Comparison of ENCODE assay signal across 9 mouse cellular contexts in genomic region chr12:108334529-108334928, GRCm38 (mm10). TPM values are rescaled to one million over a fixed set of nuclear protein-coding genes. Genes with fewer than 3 reads are reported as not detected.
DNase-seq lines count a peak whose midpoint lies in the region; ATAC-seq and TF ChIP-seq lines count a peak whose summit lies in the region.
"Had no signal": no experiment of that assay in that cellular context is flagged by ENCODE, and none has a peak within 500 bp of the region (broad histone marks: within the 10 kb centered on the region; RNA-seq: fewer than 3 reads in every experiment).

No protein-coding gene starts in this region.

- DNase-seq in gastrocnemius, adult 2 months: peak; percentile 44
- DNase-seq in gastrocnemius, adult 8-10 months (ENCODE audit: low spot score in 2 of 2): no peak
- no peak for DNase-seq in forebrain, embryonic 10.5 days (ENCODE audit: extremely low spot score, low spot score)
- DNase-seq in kidney, postnatal 0 days (ENCODE audit: low spot score): peak; percentile 29
- no peak for DNase-seq in adrenal gland, postnatal 25 days
- DNase-seq in ovary, postnatal 10 days (ENCODE audit: low spot score): no peak

- peaks cover 23% of the 10 kb centered on the region for H3K4me1 ChIP-seq in E14TG2a.4 (replicated peaks; ENCODE audit: low read depth, low read length)
- H3K4me1 ChIP-seq in forebrain, embryonic 10.5 days: peaks cover 66% of the 10 kb centered on the region
- H3K4me1 ChIP-seq in kidney, postnatal 0 days (replicated peaks; ENCODE audit: insufficient read depth, low read length): 0 out of 2 replicates have a peak, but pooled peaks cover 8% of the 10 kb centered on the region
- peaks cover 16% of the 10 kb centered on the region for H3K4me1 ChIP-seq in midbrain, embryonic 15.5 days

- H3K4me3 ChIP-seq in gastrocnemius, adult 2 months: peak overlapping the region; percentile 80
- peak overlapping the region; percentile 81 for H3K4me3 ChIP-seq in E14TG2a.4 (replicated peaks; ENCODE audit: low read length)
- peak overlapping the region; percentile 75 for H3K4me3 ChIP-seq in forebrain, embryonic 10.5 days
- H3K4me3 ChIP-seq in kidney, postnatal 0 days (replicated peaks; ENCODE audit: low read depth, low read length): peak overlapping the region; percentile 63
- peak overlapping the region; percentile 76 for H3K4me3 ChIP-seq in midbrain, embryonic 15.5 days

- no peak for TF ChIP-seq CTCF in gastrocnemius, adult 2 months (IDR thresholded peaks at IDR 0.05)
- no peak for TF ChIP-seq CTCF in E14TG2a.4 (conservative IDR thresholded peaks at IDR 0.05; ENCODE audit: low read length)
- no peak for TF ChIP-seq CTCF in kidney, postnatal 0 days (IDR thresholded peaks at IDR 0.05; ENCODE audit: low read depth)

- ATAC-seq in kidney, postnatal 0 days (replicated peaks; ENCODE audit: low FRiP score, low read depth): no peak; the same call in 1 of the 2 replicates
- ATAC-seq in midbrain, embryonic 15.5 days (replicated peaks): no peak

- H3K4me2 ChIP-seq in kidney, postnatal 0 days (ENCODE audit: low read length): peak overlapping the region; percentile 100
- H3K4me2 ChIP-seq in midbrain, embryonic 15.5 days: peak overlapping the region; percentile 99

- 2% methylated on average over 32 of the region's 32 CpGs for WGBS in forebrain, embryonic 10.5 days
- WGBS in kidney, postnatal 0 days: 1% methylated on average over 32 of the region's 32 CpGs
- 1% methylated on average over 32 of the region's 32 CpGs for WGBS in midbrain, embryonic 15.5 days

- H3K36me3 ChIP-seq in E14TG2a.4 (ENCODE audit: insufficient read depth, low read length): no peaks in the 10 kb centered on the region
- no peaks in the 10 kb centered on the region for H3K36me3 ChIP-seq in forebrain, embryonic 10.5 days (replicated peaks)
- H3K36me3 ChIP-seq in kidney, postnatal 0 days (ENCODE audit: insufficient read depth, low read length): no peaks in the 10 kb centered on the region
- H3K36me3 ChIP-seq in midbrain, embryonic 15.5 days (replicated peaks): no peaks in the 10 kb centered on the region

- peak overlapping the region; percentile 64 for H3K27ac ChIP-seq in gastrocnemius, adult 2 months
- H3K27ac ChIP-seq in forebrain, embryonic 10.5 days: peak overlapping the region; percentile 76
- H3K27ac ChIP-seq in kidney, postnatal 0 days: no peak overlapping the region
- peak overlapping the region; percentile 78 for H3K27ac ChIP-seq in midbrain, embryonic 15.5 days

- intact Hi-C loops in gastrocnemius, adult 2 months (cut with DNase I): no loop called here

- H3K9ac ChIP-seq in kidney, postnatal 0 days (ENCODE audit: low read depth, low read length): peak overlapping the region; percentile 65; the same call in 1 of the 2 replicates
- peak overlapping the region; percentile 67 for H3K9ac ChIP-seq in midbrain, embryonic 15.5 days

- H3K9me3 ChIP-seq in E14TG2a.4 (ENCODE audit: low read length): no peaks in the 10 kb centered on the region
- no peaks in the 10 kb centered on the region for H3K9me3 ChIP-seq in forebrain, embryonic 10.5 days
- no peaks in the 10 kb centered on the region for H3K9me3 ChIP-seq in kidney, postnatal 0 days (replicated peaks; ENCODE audit: low read length)
- no peaks in the 10 kb centered on the region for H3K9me3 ChIP-seq in midbrain, embryonic 15.5 days

- peaks cover 85% of the 10 kb centered on the region for H3K27me3 ChIP-seq in E14TG2a.4 (ENCODE audit: insufficient read depth, low read length)
- H3K27me3 ChIP-seq in forebrain, embryonic 10.5 days (ENCODE audit: poor library complexity, severe bottlenecking): peaks cover 68% of the 10 kb centered on the region
- H3K27me3 ChIP-seq in kidney, postnatal 0 days (ENCODE audit: insufficient read depth, low read length): 0 out of 2 replicates have a peak, but pooled peaks cover 3% of the 10 kb centered on the region
- no peaks in the 10 kb centered on the region for H3K27me3 ChIP-seq in midbrain, embryonic 15.5 days (replicated peaks)

RNA-seq across cellular contexts. Expression of gene Cyp46a1, which starts 0.3 kb away (rescaled TPM):
- under 1 TPM; 0.10 to 0.25 TPM for total RNA-seq in gastrocnemius, adult 2 months (2021)
- under 1 TPM; 0.13 to 0.44 (median 0.19) TPM for total RNA-seq in gastrocnemius, adult 8-10 months (2022)
- 19.4 and 20.1 TPM in 2 replicates for polyA plus RNA-seq in forebrain, embryonic 10.5 days (2016; fragmentation: Nextera tagmentation; extraction: Ambion mirVana)
- polyA plus RNA-seq in kidney, postnatal 0 days (2015; fragmentation: Nextera tagmentation; extraction: Ambion mirVana): 5.2 and 5.9 TPM in 2 replicates
- polyA plus RNA-seq in midbrain, embryonic 15.5 days (2015; fragmentation: Nextera tagmentation; extraction: Ambion mirVana): 23.6 and 24.9 TPM in 2 replicates
- 2.0 and 3.1 TPM in 2 replicates for total RNA-seq in adrenal gland, postnatal 25 days (2021)
- total RNA-seq: neutrophil, adult 5-6 weeks had no signal

RNA-seq across cellular contexts. Expression of gene Hhipl1, which starts 28.5 kb away (rescaled TPM):
- total RNA-seq in gastrocnemius, adult 2 months (2021): 1 to 10 TPM in 1 of 2 experiments, under 1 TPM in 1; 0.66 to 1.1 TPM
- under 1 TPM; 0.44 to 0.74 (median 0.69) TPM for total RNA-seq in gastrocnemius, adult 8-10 months (2022)
- 2.8 and 3.4 TPM in 2 replicates for polyA plus RNA-seq in forebrain, embryonic 10.5 days (2016; fragmentation: Nextera tagmentation; extraction: Ambion mirVana)
- polyA plus RNA-seq in kidney, postnatal 0 days (2015; fragmentation: Nextera tagmentation; extraction: Ambion mirVana): 0.37 and 0.43 TPM in 2 replicates
- polyA plus RNA-seq in midbrain, embryonic 15.5 days (2015; fragmentation: Nextera tagmentation; extraction: Ambion mirVana): 2.7 and 2.8 TPM in 2 replicates
- total RNA-seq in adrenal gland, postnatal 25 days (2021): 0.48 and 0.67 TPM in 2 replicates
- total RNA-seq: neutrophil, adult 5-6 weeks had no signal

RNA-seq across cellular contexts. Expression of gene Eml1, which starts 36.2 kb away (rescaled TPM):
- total RNA-seq in gastrocnemius, adult 2 months (2021): 100 to 1,000 TPM in 1 of 2 experiments, 10 to 100 TPM in 1; 93.4 to 111 TPM
- 100 to 1,000 TPM in 3 of 4 experiments, 10 to 100 TPM in 1; 92.6 to 123 (median 118) TPM for total RNA-seq in gastrocnemius, adult 8-10 months (2022)
- 95.1 and 102 TPM in 2 replicates for polyA plus RNA-seq in forebrain, embryonic 10.5 days (2016; fragmentation: Nextera tagmentation; extraction: Ambion mirVana)
- 39.0 and 42.0 TPM in 2 replicates for polyA plus RNA-seq in kidney, postnatal 0 days (2015; fragmentation: Nextera tagmentation; extraction: Ambion mirVana)
- 52.9 and 61.3 TPM in 2 replicates for polyA plus RNA-seq in midbrain, embryonic 15.5 days (2015; fragmentation: Nextera tagmentation; extraction: Ambion mirVana)
- 15.5 and 20.6 TPM in 2 replicates for total RNA-seq in adrenal gland, postnatal 25 days (2021)

RNA-seq across cellular contexts. Expression of gene Ccdc85c, which starts 59.3 kb away (rescaled TPM):
- 10 to 100 TPM; 30.1 to 33.4 TPM for total RNA-seq in gastrocnemius, adult 2 months (2021)
- total RNA-seq in gastrocnemius, adult 8-10 months (2022): 10 to 100 TPM; 41.1 to 49.4 (median 43.5) TPM
- polyA plus RNA-seq in forebrain, embryonic 10.5 days (2016; fragmentation: Nextera tagmentation; extraction: Ambion mirVana): 13.5 and 14.6 TPM in 2 replicates
- 7.2 and 7.7 TPM in 2 replicates for polyA plus RNA-seq in kidney, postnatal 0 days (2015; fragmentation: Nextera tagmentation; extraction: Ambion mirVana)
- polyA plus RNA-seq in midbrain, embryonic 15.5 days (2015; fragmentation: Nextera tagmentation; extraction: Ambion mirVana): 15.3 and 15.8 TPM in 2 replicates
- total RNA-seq in adrenal gland, postnatal 25 days (2021): 19.4 and 19.9 TPM in 2 replicates

Comparison
In these comparisons a context has a peak if more than half of its experiments do, and no peak if none do; other contexts are left out.
1. DNase-seq: peak in gastrocnemius, adult 2 months (single experiment) and kidney, postnatal 0 days (single experiment); none in gastrocnemius, adult 8-10 months (0 of 2), forebrain, embryonic 10.5 days (single experiment), adrenal gland, postnatal 25 days (single experiment) and ovary, postnatal 10 days (single experiment).
2. Peak in every context shown above with its lines, with median percentiles within 50 percentile points of each other: H3K4me3 ChIP-seq.